Mouse (Mus musculus) stomach, postnatal 0 days (tissue): Measurements from ENCODE around the gene Fam117b.

ENCODE experiments used
- CTCF ChIP-seq: IDR thresholded peaks from 2 replicates; pipeline ENCODE4 v1.5.1; 2016; ENCODE audit warnings: antibody characterized with exemption, low read depth, mild to moderate bottlenecking, moderate library complexity
- EP300 ChIP-seq: optimal IDR thresholded peaks from 2 replicates; pipeline ENCODE3; 2016; ENCODE audit warnings: antibody characterized with exemption

GRCm38 (mm10) chr1:59904630-59905295 is 8.0 kb upstream of the Fam117b start:
- no peak for TF ChIP-seq CTCF
- no peak for TF ChIP-seq EP300
